Mouse (Mus musculus) liver, embryonic 14.5 days (tissue): ENCODE results near the gene Fgd6.

Source experiments
- CTCF ChIP-seq: IDR thresholded peaks from 2 replicates; pipeline ENCODE4 v1.5.1; 2016; ENCODE audit warnings: antibody characterized with exemption, low read depth, control low read depth
- EP300 ChIP-seq: IDR thresholded peaks from 2 replicates; pipeline ENCODE4 v1.6.1; 2016; ENCODE audit warnings: antibody characterized with exemption, low read depth

- TF ChIP-seq CTCF (no peak), EP300 (no peak)
Measured at GRCm38 (mm10) chr10:94017455-94017854, 18.3 kb upstream of the Fgd6 start.
